Mouse (Mus musculus): ENCODE measurements around the gene Tmprss4. TPM values are rescaled to one million over a fixed set of nuclear protein-coding genes. Genes with fewer than 3 reads are reported as not detected.

Gene Tmprss4
- total and polyA plus RNA-seq, 2 experiments from 2014 or later, result 0.11 TPM; not detected in 1

DNA sequence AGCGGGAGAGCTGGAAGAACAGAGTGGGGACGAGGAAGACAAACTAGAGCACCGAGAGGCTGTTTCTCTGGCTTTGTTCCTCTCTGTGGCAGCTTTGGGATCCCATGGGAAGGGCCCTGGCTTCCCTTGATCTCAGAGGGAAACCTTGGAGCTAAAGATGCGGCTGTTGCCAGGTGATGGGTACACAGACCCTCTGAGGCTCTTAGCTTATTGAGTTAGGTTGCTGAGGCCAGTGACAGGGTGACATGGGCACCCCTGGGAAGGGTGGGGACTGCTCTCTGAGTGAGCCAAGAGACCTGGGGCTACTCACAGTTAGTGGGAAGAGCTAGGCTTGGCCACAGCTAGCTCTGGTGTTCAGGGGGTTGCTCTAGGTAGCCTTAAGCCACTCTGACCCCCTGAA lies 8.4 kb downstream of the Tmprss4 start:
- no peak for DNase-seq (ENCODE audit: low spot score)
- WGBS, result 48% methylated on average over 4 of the region's 4 CpGs

DNA sequence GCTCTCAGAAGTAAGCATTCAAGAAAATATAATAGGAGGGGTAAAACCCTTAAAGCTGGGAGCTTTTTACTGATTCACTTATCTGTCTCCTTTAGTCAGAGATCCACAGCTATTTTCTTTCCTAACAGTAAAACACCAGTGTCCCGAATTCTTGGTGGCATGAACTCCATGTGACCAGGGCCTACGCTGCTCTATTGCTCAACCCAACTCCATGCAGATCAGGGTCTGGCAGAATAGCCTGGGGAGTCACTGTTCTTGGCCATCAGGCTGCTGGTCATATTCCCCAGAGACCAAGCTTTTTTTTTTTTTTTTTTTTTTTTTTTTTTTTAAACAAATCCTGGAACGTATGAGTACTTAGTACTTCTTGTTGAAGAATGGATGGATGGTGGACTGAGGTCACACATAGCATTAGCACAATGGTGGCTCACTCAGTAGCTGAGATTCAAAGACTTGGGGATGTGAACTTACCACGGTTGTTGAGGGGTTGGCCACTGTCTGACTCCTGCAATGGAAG lies 14.2 kb downstream of the Tmprss4 start:
- DNase-seq (ENCODE audit: low spot score) (no peak), ATAC-seq (ENCODE audit: low FRiP score) (no peak)
- H3K4me2 ChIP-seq (ENCODE audit: low read depth, low read length, poor library complexity, severe bottlenecking), result no peak overlapping the region
- no peak overlapping the region for H3K4me3 ChIP-seq (ENCODE audit: low read depth, low read length)
- H3K9me3 ChIP-seq (ENCODE audit: low read length), result no peaks in the 10 kb centered on the region
- H3K9ac ChIP-seq (replicated peaks; ENCODE audit: low read length, poor library complexity, severe bottlenecking), result no peak overlapping the region
- H3K27me3 ChIP-seq (ENCODE audit: insufficient read depth, low read length), result no peaks in the 10 kb centered on the region
- TF ChIP-seq CTCF (IDR thresholded peaks at IDR 0.05), result no peak
- 86% methylated on average over 4 of the region's 4 CpGs for WGBS
- H3K27ac ChIP-seq (ENCODE audit: low read depth, low read length), result no peak overlapping the region
- no peaks in the 10 kb centered on the region for H3K4me1 ChIP-seq (ENCODE audit: insufficient read depth, low read length)
- no peaks in the 10 kb centered on the region for H3K36me3 ChIP-seq (ENCODE audit: insufficient read depth, low read length)

More for the DNA sequence above, 8.4 kb downstream of the Tmprss4 start:
- no peak for ATAC-seq (ENCODE audit: low FRiP score)
- H3K4me2 ChIP-seq (ENCODE audit: low read depth, low read length, poor library complexity, severe bottlenecking), result no peak overlapping the region
- H3K27ac ChIP-seq (ENCODE audit: low read depth, low read length), result no peak overlapping the region
- H3K4me1 ChIP-seq (ENCODE audit: insufficient read depth, low read length), result no peaks in the 10 kb centered on the region
- H3K4me3 ChIP-seq (ENCODE audit: low read depth, low read length), result no peak overlapping the region
- H3K36me3 ChIP-seq (ENCODE audit: insufficient read depth, low read length), result no peaks in the 10 kb centered on the region
- no peak overlapping the region for H3K9ac ChIP-seq (replicated peaks; ENCODE audit: low read length, poor library complexity, severe bottlenecking)
- no peak for TF ChIP-seq CTCF (IDR thresholded peaks at IDR 0.05)
- no peaks in the 10 kb centered on the region for H3K9me3 ChIP-seq (ENCODE audit: low read length)
- H3K27me3 ChIP-seq (ENCODE audit: insufficient read depth, low read length), result no peaks in the 10 kb centered on the region

DNA sequence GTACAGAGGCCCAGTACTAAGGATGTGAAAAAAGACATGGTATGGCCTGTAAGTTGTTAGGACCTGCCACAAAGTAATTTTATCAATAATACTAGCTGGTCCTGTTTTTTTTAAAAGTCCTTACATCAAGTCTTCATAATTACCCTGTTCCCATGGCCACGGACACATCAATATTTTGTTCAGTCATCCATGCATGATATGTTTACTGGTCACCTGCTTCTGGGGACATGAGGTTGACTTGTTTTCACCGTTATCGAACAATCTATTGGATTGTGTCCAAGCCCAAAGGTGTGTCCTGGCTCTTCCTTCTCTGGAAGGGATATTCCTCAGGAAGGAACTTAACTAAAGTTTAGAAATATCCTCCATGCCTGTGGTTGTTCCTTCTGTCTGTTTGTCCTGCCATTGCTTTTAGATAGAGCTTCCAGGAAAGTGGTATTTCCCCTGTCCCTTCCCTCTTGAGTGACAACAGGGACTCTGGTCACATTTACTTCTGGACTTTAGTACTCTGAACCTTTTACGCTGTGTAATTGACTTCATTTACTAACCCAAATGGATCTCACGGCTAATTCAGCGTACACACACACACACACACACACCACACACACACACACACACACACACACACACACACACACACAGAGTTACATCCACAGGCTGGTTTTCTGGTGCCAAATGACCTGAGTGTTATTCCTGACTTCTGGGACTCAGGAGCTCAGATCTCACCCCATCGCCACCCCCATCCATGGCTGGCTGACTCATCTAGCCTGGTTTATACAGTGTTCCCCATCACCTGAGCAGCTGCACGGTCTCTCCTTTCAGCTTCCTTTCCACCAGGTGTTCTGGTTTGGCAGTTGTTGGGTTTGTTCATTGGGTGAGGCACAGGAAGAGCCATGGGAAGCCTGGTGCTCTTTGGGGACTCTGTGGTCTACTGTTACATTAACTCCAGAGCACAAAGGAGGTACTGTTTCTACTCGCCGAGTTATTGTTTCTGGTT lies 15.0 kb downstream of the Tmprss4 start:
- H3K27ac ChIP-seq (ENCODE audit: low read depth, low read length), result no peak overlapping the region
- ATAC-seq (ENCODE audit: low FRiP score), result no peak
- no peaks in the 10 kb centered on the region for H3K9me3 ChIP-seq (ENCODE audit: low read length)
- TF ChIP-seq CTCF (IDR thresholded peaks at IDR 0.05), result no peak
- WGBS, result 91% methylated on average over 10 of the region's 10 CpGs
- H3K4me1 ChIP-seq (ENCODE audit: insufficient read depth, low read length), result no peaks in the 10 kb centered on the region
- no peaks in the 10 kb centered on the region for H3K36me3 ChIP-seq (ENCODE audit: insufficient read depth, low read length)
- H3K9ac ChIP-seq (replicated peaks; ENCODE audit: low read length, poor library complexity, severe bottlenecking), result no peak overlapping the region
- H3K4me3 ChIP-seq (ENCODE audit: low read depth, low read length), result no peak overlapping the region
- no peak overlapping the region for H3K4me2 ChIP-seq (ENCODE audit: low read depth, low read length, poor library complexity, severe bottlenecking)
- H3K27me3 ChIP-seq (ENCODE audit: insufficient read depth, low read length), result no peaks in the 10 kb centered on the region
- DNase-seq (ENCODE audit: low spot score), result no peak

DNA sequence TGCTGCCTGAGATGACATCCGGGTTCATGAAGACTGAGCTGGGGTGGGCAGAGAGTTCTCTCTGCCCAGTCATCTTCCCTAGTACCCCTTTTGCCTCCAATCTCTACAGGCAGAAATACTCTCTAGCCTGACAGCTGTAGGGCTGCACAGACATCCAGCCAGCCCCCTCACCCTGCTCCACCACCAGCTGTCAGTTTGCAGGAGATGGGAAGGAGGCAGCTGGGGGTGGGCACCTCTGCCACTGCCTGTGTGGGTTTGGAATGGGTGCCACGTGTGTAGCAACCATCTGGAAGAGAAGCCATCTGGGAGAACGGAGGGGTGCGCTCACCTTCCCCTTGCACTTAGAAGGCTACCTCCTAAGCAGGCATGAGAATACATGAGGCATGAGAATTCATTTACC lies 18.6 kb downstream of the Tmprss4 start:
- Histone ChIP-seq H3K4me2 (ENCODE audit: low read depth, low read length, poor library complexity, severe bottlenecking) (no peak overlapping the region), H3K4me1 (ENCODE audit: insufficient read depth, low read length) (no peaks in the 10 kb centered on the region), H3K9me3 (ENCODE audit: low read length) (no peaks in the 10 kb centered on the region), H3K4me3 (ENCODE audit: low read depth, low read length) (no peak overlapping the region), H3K27ac (ENCODE audit: low read depth, low read length) (no peak overlapping the region), H3K36me3 (ENCODE audit: insufficient read depth, low read length) (no peaks in the 10 kb centered on the region), H3K27me3 (ENCODE audit: insufficient read depth, low read length) (no peaks in the 10 kb centered on the region), H3K9ac (replicated peaks; ENCODE audit: low read length, poor library complexity, severe bottlenecking) (no peak overlapping the region)
- TF ChIP-seq CTCF (IDR thresholded peaks at IDR 0.05), result no peak
- no peak for DNase-seq (ENCODE audit: low spot score)
- WGBS, result 84% methylated on average over 4 of the region's 4 CpGs
- ATAC-seq (ENCODE audit: low FRiP score), result no peak

DNA sequence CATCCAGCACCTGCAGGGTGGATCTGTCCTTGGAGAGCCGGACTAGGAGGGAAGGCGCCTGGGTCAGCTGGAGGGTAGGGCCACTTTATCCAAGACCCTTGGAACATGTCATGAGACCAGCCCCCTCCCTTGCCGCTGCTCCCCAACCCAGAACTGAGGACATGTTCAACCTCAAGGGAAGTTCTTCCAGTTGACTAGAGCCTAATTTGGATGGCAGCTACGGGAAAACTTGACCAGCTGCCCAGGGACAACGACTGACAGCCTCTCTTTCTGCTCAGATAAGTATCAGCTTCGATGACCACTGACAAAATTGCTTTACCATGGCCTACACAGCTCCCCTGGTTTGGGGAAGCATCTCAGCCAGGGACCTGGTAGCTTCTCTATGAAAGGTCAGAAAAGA lies 20.6 kb downstream of the Tmprss4 start:
- Histone ChIP-seq H3K27ac (ENCODE audit: low read depth, low read length) (no peak overlapping the region), H3K27me3 (ENCODE audit: insufficient read depth, low read length) (no peaks in the 10 kb centered on the region), H3K9ac (replicated peaks; ENCODE audit: low read length, poor library complexity, severe bottlenecking) (no peak overlapping the region), H3K4me1 (ENCODE audit: insufficient read depth, low read length) (no peaks in the 10 kb centered on the region), H3K4me2 (ENCODE audit: low read depth, low read length, poor library complexity, severe bottlenecking) (no peak overlapping the region), H3K36me3 (ENCODE audit: insufficient read depth, low read length) (no peaks in the 10 kb centered on the region), H3K4me3 (ENCODE audit: low read depth, low read length) (no peak overlapping the region), H3K9me3 (ENCODE audit: low read length) (no peaks in the 10 kb centered on the region)
- no peak for TF ChIP-seq CTCF (IDR thresholded peaks at IDR 0.05)
- no peak for ATAC-seq (ENCODE audit: low FRiP score)
- WGBS, result 83% methylated on average over 6 of the region's 6 CpGs
- DNase-seq (ENCODE audit: low spot score), result no peak

DNA sequence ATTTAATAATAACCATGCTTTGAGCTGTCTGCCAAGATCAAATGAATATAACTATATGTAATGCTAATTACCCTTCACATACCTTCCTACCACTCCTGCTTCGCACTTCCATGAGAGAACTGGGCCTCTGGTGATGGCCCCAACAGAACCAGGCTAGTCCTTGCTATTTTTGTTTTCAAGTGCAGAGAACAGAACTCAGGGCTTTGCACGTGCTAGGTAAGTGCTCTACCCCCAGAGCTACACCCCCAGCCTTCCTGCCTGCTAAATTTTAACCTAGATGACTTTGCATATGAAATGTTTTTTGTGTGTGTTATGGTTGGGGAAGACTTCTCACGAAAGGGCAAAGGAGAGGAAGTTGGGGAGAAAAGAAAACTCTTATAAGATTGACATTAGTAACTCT lies 21.4 kb downstream of the Tmprss4 start:
- no peak for ATAC-seq (ENCODE audit: low FRiP score)
- no peak for DNase-seq (ENCODE audit: low spot score)
- WGBS, result 57% methylated on average over 3 of the region's 3 CpGs
- Histone ChIP-seq H3K4me2 (ENCODE audit: low read depth, low read length, poor library complexity, severe bottlenecking) (no peak overlapping the region), H3K27ac (ENCODE audit: low read depth, low read length) (no peak overlapping the region), H3K4me3 (ENCODE audit: low read depth, low read length) (no peak overlapping the region), H3K9ac (replicated peaks; ENCODE audit: low read length, poor library complexity, severe bottlenecking) (no peak overlapping the region), H3K27me3 (ENCODE audit: insufficient read depth, low read length) (no peaks in the 10 kb centered on the region), H3K4me1 (ENCODE audit: insufficient read depth, low read length) (no peaks in the 10 kb centered on the region), H3K9me3 (ENCODE audit: low read length) (no peaks in the 10 kb centered on the region), H3K36me3 (ENCODE audit: insufficient read depth, low read length) (no peaks in the 10 kb centered on the region)
- TF ChIP-seq CTCF (IDR thresholded peaks at IDR 0.05), result no peak
